Comparison of ENCODE assay signal across 22 mouse cellular contexts in the genomic region with DNA sequence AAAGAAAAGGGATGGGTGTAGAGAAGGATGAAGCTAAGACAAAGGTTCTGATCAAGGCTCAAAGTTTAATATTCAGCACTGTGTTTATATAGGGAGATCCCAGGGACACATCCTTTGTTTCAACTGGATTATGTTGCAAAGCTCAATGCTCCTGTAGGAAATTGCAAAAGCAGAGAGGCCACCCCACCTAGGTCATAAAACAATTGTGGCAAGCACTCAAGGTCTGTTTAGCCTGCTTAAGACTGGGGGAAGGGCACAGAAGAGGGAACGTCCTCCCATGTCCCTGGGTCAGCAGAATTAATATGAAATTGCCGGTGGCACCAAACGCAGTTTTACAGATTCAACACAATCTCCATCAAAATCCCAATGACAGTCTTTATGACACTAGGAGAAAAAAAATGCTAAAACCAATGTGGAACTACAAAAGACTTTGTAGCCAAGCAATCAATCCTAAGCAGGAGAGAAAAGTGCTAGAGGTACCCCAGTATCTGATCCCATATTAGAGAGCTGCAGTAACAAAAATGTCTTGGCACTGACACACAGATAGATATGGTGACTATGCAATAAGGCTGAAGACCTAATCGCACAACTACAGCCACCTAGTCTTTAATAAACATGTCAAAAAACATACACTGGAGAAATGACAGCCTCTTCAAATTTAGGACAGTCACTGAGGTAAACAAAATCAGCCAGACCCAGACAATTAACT. TPM values are rescaled to one million over a fixed set of nuclear protein-coding genes. Genes with fewer than 3 reads are reported as not detected.
DNase-seq lines count a peak whose midpoint lies in the region; ATAC-seq and TF ChIP-seq lines count a peak whose summit lies in the region.
"Had no signal": no experiment of that assay in that cellular context is flagged by ENCODE, and none has a peak within 500 bp of the region (broad histone marks: within the 10 kb centered on the region; RNA-seq: fewer than 3 reads in every experiment).

No protein-coding gene starts in this region.

- H3K4me1 ChIP-seq in lung, adult 2 months (ENCODE audit: control insufficient read depth, insufficient read depth, low read length): no peaks in the 10 kb centered on the region
- H3K4me1 ChIP-seq in lung, postnatal 0 days (ENCODE audit: insufficient read depth, low read depth, low read length): no peaks in the 10 kb centered on the region
- H3K4me1 ChIP-seq: embryonic facial prominence, embryonic 10.5 days; hindbrain, embryonic 12.5 days; limb, embryonic 13.5 days; liver, embryonic 15.5 days; midbrain, embryonic 13.5 days; neural tube, embryonic 15.5 days had no signal

- no peak for TF ChIP-seq POLR2A in lung, adult 2 months (IDR thresholded peaks at IDR 0.05; ENCODE audit: borderline replicate concordance, extremely low read depth, low read depth, low read length)

- no peak overlapping the region for H3K9ac ChIP-seq in lung, postnatal 0 days (replicated peaks; ENCODE audit: low read depth)
- H3K9ac ChIP-seq: hindbrain, embryonic 12.5 days; limb, embryonic 13.5 days; liver, embryonic 15.5 days; midbrain, embryonic 13.5 days; neural tube, embryonic 15.5 days had no signal

- DNase-seq in adrenal gland, postnatal 10 days: peak; percentile 6
- no peak for DNase-seq in adrenal gland, postnatal 25 days
- peak; percentile 5 to 18 for DNase-seq in lung, adult 18-20 months
- DNase-seq in lung, adult 2 months: no peak
- DNase-seq in lung, postnatal 0 days (ENCODE audit: low spot score): peak; percentile 11
- no peak for DNase-seq in frontal cortex, postnatal 25 days (ENCODE audit: low spot score in 2 of 2)
- DNase-seq: cerebellum, adult 11-12 months; kidney, postnatal 10 days; right cerebral cortex, postnatal 25 days; thymus, postnatal 25 days had no signal

- no peak overlapping the region for H3K4me3 ChIP-seq in lung, adult 2 months (replicated peaks; ENCODE audit: extremely low read depth, low read depth, low read length)
- H3K4me3 ChIP-seq in lung, postnatal 0 days (ENCODE audit: low read depth, low read length): no peak overlapping the region
- H3K4me3 ChIP-seq: embryonic facial prominence, embryonic 10.5 days; erythroblast, embryonic 14.5 days; hindbrain, embryonic 12.5 days; limb, embryonic 13.5 days; liver, embryonic 15.5 days; midbrain, embryonic 13.5 days; myocyte; neural tube, embryonic 15.5 days had no signal

- 47% methylated on average over 4 of the region's 4 CpGs for WGBS in lung, adult 2 months
- 62% methylated on average over 4 of the region's 4 CpGs for WGBS in lung, postnatal 0 days

- no peak for ATAC-seq in lung, postnatal 0 days
- ATAC-seq in erythroblast, adult 5-6 weeks (replicated peaks; ENCODE audit: low FRiP score, poor library complexity, severe bottlenecking): no peak
- ATAC-seq: forebrain, embryonic 14.5 days; inflammation-experienced regulatory T-cells, adult 6 months; midbrain, embryonic 13.5 days had no signal

- no peak for TF ChIP-seq EP300 in lung, postnatal 0 days (IDR thresholded peaks at IDR 0.05)

- H3K4me2 ChIP-seq in lung, postnatal 0 days (replicated peaks; ENCODE audit: low read depth, low read length): no peak overlapping the region
- H3K4me2 ChIP-seq: hindbrain, embryonic 12.5 days; limb, embryonic 13.5 days; liver, embryonic 15.5 days; midbrain, embryonic 13.5 days; neural tube, embryonic 15.5 days had no signal

- TF ChIP-seq CTCF in lung, adult 2 months (IDR thresholded peaks at IDR 0.05; ENCODE audit: insufficient read depth, low read length): no peak
- no peak for TF ChIP-seq CTCF in lung, postnatal 0 days (IDR thresholded peaks at IDR 0.05)

- no peak overlapping the region for H3K27ac ChIP-seq in lung, postnatal 0 days (ENCODE audit: low read length)
- H3K27ac ChIP-seq: embryonic facial prominence, embryonic 10.5 days; hindbrain, embryonic 12.5 days; limb, embryonic 13.5 days; liver, embryonic 15.5 days; midbrain, embryonic 13.5 days; neural tube, embryonic 15.5 days had no signal

- no peaks in the 10 kb centered on the region for H3K36me3 ChIP-seq in lung, postnatal 0 days (ENCODE audit: insufficient read depth, low read length)
- H3K36me3 ChIP-seq: embryonic facial prominence, embryonic 10.5 days; hindbrain, embryonic 12.5 days; limb, embryonic 13.5 days; liver, embryonic 15.5 days; midbrain, embryonic 13.5 days; neural tube, embryonic 15.5 days had no signal

- H3K27me3 ChIP-seq in lung, postnatal 0 days (replicated peaks; ENCODE audit: insufficient read depth, low read length): no peaks in the 10 kb centered on the region
- H3K27me3 ChIP-seq: CH12.LX; hindbrain, embryonic 12.5 days; limb, embryonic 13.5 days; liver, embryonic 15.5 days; midbrain, embryonic 13.5 days; neural tube, embryonic 15.5 days had no signal

- peaks cover 3% of the 10 kb centered on the region; the same call in 1 of the 2 replicates for H3K9me3 ChIP-seq in lung, postnatal 0 days (ENCODE audit: low read length)
- H3K9me3 ChIP-seq: liver, embryonic 15.5 days had no signal

RNA-seq across cellular contexts. Expression of a gene that starts 41.5 kb away (rescaled TPM):
- 10 to 100 TPM; 29.9 to 32.1 TPM for total RNA-seq in adrenal gland, postnatal 10 days (2021)
- total RNA-seq in adrenal gland, postnatal 25 days (2021): 38.6 and 62.1 TPM in 2 replicates
- 91.1 and 92.8 TPM in 2 replicates for polyA plus RNA-seq in lung, adult 2 months (2012; rRNA removed)
- polyA plus RNA-seq in lung, postnatal 0 days (2015; fragmentation: Nextera tagmentation; extraction: Ambion mirVana): 22.2 and 23.4 TPM in 2 replicates
- 0.63 TPM in 1 of 2 replicates, not detected in the other for total RNA-seq in erythroblast, adult 5-6 weeks (2015; ENCODE audit: low replicate concordance)
- 0.17 TPM in 1 of 2 replicates, not detected in the other for total RNA-seq in erythroblast, adult 5-6 weeks (2017; ENCODE audit: low replicate concordance)
- total RNA-seq: CH12.LX had no signal
- polyA plus RNA-seq: inflammation-experienced regulatory T-cells, adult 6 months had no signal

Comparison
In these comparisons a context has a peak if more than half of its experiments do, and no peak if none do; other contexts are left out.
1. DNase-seq: peak in adrenal gland, postnatal 10 days (single experiment), lung, adult 18-20 months (2 of 2) and lung, postnatal 0 days (single experiment); none in adrenal gland, postnatal 25 days (single experiment), lung, adult 2 months (single experiment) and frontal cortex, postnatal 25 days (0 of 2).
2. RNA of a gene that starts 41.5 kb away (total RNA-seq): 38.6 to 62.1 TPM in adrenal gland, postnatal 25 days and 29.9 to 32.1 TPM in adrenal gland, postnatal 10 days; 0.17 to 0.63 TPM in erythroblast, adult 5-6 weeks; every median in the first group is over 10 times any median in the second.